Mouse (Mus musculus) testis, postnatal 10 days (tissue): Measurements from ENCODE around the gene Hdc.

ENCODE experiments used
- DNase-seq: peaks from one replicate; pipeline ENCODE4 v3.0.0; 2021; ENCODE audit warnings: low spot score

Hdc gene

GRCm38 (mm10) chr2:126552357-126553290 is 66.5 kb downstream of the Hdc start, which contains the start of gene Slc27a2:
TSS of gene Slc27a2 (plus strand) at chr2:126552407.
- peak; percentile 53 for DNase-seq

- DNase-seq: no peak
Observed at GRCm38 (mm10) chr2:126551896-126552295, 67.2 kb downstream of the Hdc start.

- DNase-seq: no peak
Observed at GRCm38 (mm10) chr2:126551244-126551890, 67.7 kb downstream of the Hdc start.

- DNase-seq: no peak
Observed at GRCm38 (mm10) chr2:126549681-126550080, 69.4 kb downstream of the Hdc start.

GRCm38 (mm10) chr2:126546392-126546791 is 72.7 kb downstream of the Hdc start:
- no peak for DNase-seq

GRCm38 (mm10) chr2:126545297-126545696 is 73.8 kb downstream of the Hdc start:
- no peak for DNase-seq
